Mouse (Mus musculus): ENCODE data around the gene Aebp2. TPM values are rescaled to one million over a fixed set of nuclear protein-coding genes. Genes with fewer than 3 reads are reported as not detected.

Aebp2 gene
- polyA plus RNA-seq, 1 experiment from 2014 or later: 7.3 TPM

DNA sequence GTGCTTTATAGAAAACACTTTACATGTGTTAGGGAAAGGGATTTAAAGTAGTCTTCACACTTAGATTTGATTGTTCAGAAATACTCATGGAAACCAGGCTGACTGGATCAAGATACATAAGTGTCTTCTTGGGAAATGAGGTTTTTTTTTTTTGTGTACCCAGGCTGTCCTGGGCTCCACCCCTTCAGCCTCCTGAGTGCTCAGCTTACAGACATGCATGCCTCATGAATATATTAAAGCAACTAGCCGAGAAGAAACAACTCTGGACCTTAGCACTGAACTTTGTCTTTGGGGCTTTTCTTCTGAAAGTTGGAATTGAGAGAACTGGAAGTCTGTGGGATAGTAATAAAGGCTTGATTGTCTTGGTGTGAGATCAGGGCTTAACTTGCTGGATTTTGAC lies 27.3 kb downstream of the Aebp2 start:
- H3K9me3 ChIP-seq (ENCODE audit: control insufficient read depth, low read length): no peaks in the 10 kb centered on the region
- ATAC-seq (ENCODE audit: low FRiP score, low TSS enrichment) (no peak), DNase-seq (ENCODE audit: low spot score) (no peak)
- H3K9ac ChIP-seq (ENCODE audit: low read length): no peak overlapping the region
- H3K27ac ChIP-seq (replicated peaks): no peak overlapping the region
- 25% methylated on average over 1 of the region's 1 CpGs for WGBS
- H3K4me2 ChIP-seq (replicated peaks; ENCODE audit: low read depth): no peak overlapping the region
- TF ChIP-seq CTCF (IDR thresholded peaks at IDR 0.05; ENCODE audit: low read depth) (no peak), EP300 (optimal IDR thresholded peaks at IDR 0.05) (no peak)
- no peaks in the 10 kb centered on the region for H3K27me3 ChIP-seq (ENCODE audit: control insufficient read depth, insufficient read depth, low read length)
- H3K4me3 ChIP-seq (ENCODE audit: low read depth, low read length): no peak overlapping the region
- no peaks in the 10 kb centered on the region for H3K4me1 ChIP-seq (replicated peaks; ENCODE audit: control insufficient read depth, insufficient read depth)
- H3K36me3 ChIP-seq (ENCODE audit: control insufficient read depth, insufficient read depth, low read length): peaks cover 12% of the 10 kb centered on the region; the same call in 1 of the 2 replicates

- Histone ChIP-seq H3K27me3 (ENCODE audit: control insufficient read depth, insufficient read depth, low read length) (no peaks in the 10 kb centered on the region), H3K4me2 (replicated peaks; ENCODE audit: low read depth) (no peak overlapping the region), H3K9me3 (ENCODE audit: control insufficient read depth, low read length) (no peaks in the 10 kb centered on the region), H3K4me1 (replicated peaks; ENCODE audit: control insufficient read depth, insufficient read depth) (no peaks in the 10 kb centered on the region), H3K27ac (replicated peaks) (no peak overlapping the region), H3K36me3 (ENCODE audit: control insufficient read depth, insufficient read depth, low read length) (peaks cover 8% of the 10 kb centered on the region; the same call in 1 of the 2 replicates), H3K4me3 (ENCODE audit: low read depth, low read length) (no peak overlapping the region), H3K9ac (ENCODE audit: low read length) (no peak overlapping the region)
- TF ChIP-seq CTCF (IDR thresholded peaks at IDR 0.05; ENCODE audit: low read depth) (no peak), EP300 (optimal IDR thresholded peaks at IDR 0.05) (no peak)
- WGBS: 68% methylated on average over 7 of the region's 7 CpGs
- no peak for ATAC-seq (ENCODE audit: low FRiP score, low TSS enrichment)
- DNase-seq (ENCODE audit: low spot score): no peak
Measured at GRCm38 (mm10) chr6:140651923-140652322, 29.5 kb downstream of the Aebp2 start.

- no peaks in the 10 kb centered on the region for H3K9me3 ChIP-seq (ENCODE audit: control insufficient read depth, low read length)
- no peak overlapping the region for H3K9ac ChIP-seq (ENCODE audit: low read length)
- WGBS: 92% methylated on average over 7 of the region's 7 CpGs
- TF ChIP-seq EP300 (optimal IDR thresholded peaks at IDR 0.05) (no peak), CTCF (IDR thresholded peaks at IDR 0.05; ENCODE audit: low read depth) (no peak)
- H3K27me3 ChIP-seq (ENCODE audit: control insufficient read depth, insufficient read depth, low read length): no peaks in the 10 kb centered on the region
- H3K4me3 ChIP-seq (ENCODE audit: low read depth, low read length): no peak overlapping the region
- no peak overlapping the region for H3K4me2 ChIP-seq (replicated peaks; ENCODE audit: low read depth)
- no peak for ATAC-seq (ENCODE audit: low FRiP score, low TSS enrichment)
- no peak for DNase-seq (ENCODE audit: low spot score)
- no peak overlapping the region for H3K27ac ChIP-seq (replicated peaks)
- no peaks in the 10 kb centered on the region for H3K4me1 ChIP-seq (replicated peaks; ENCODE audit: control insufficient read depth, insufficient read depth)
- H3K36me3 ChIP-seq (ENCODE audit: control insufficient read depth, insufficient read depth, low read length): peaks cover 4% of the 10 kb centered on the region; the same call in 1 of the 2 replicates
Measured at GRCm38 (mm10) chr6:140655451-140655850, 33.0 kb downstream of the Aebp2 start.

- Histone ChIP-seq H3K27me3 (ENCODE audit: control insufficient read depth, insufficient read depth, low read length) (no peaks in the 10 kb centered on the region), H3K9ac (ENCODE audit: low read length) (no peak overlapping the region), H3K4me2 (replicated peaks; ENCODE audit: low read depth) (no peak overlapping the region), H3K27ac (replicated peaks) (no peak overlapping the region), H3K4me3 (ENCODE audit: low read depth, low read length) (no peak overlapping the region), H3K4me1 (replicated peaks; ENCODE audit: control insufficient read depth, insufficient read depth) (no peaks in the 10 kb centered on the region), H3K36me3 (ENCODE audit: control insufficient read depth, insufficient read depth, low read length) (peaks cover 4% of the 10 kb centered on the region; the same call in 1 of the 2 replicates), H3K9me3 (ENCODE audit: control insufficient read depth, low read length) (no peaks in the 10 kb centered on the region)
- DNase-seq (ENCODE audit: low spot score): no peak
- TF ChIP-seq EP300 (optimal IDR thresholded peaks at IDR 0.05) (no peak), CTCF (IDR thresholded peaks at IDR 0.05; ENCODE audit: low read depth) (no peak)
- WGBS: 94% methylated on average over 3 of the region's 3 CpGs
- ATAC-seq (ENCODE audit: low FRiP score, low TSS enrichment): no peak
Measured at GRCm38 (mm10) chr6:140656991-140657390, 34.5 kb downstream of the Aebp2 start.

DNA sequence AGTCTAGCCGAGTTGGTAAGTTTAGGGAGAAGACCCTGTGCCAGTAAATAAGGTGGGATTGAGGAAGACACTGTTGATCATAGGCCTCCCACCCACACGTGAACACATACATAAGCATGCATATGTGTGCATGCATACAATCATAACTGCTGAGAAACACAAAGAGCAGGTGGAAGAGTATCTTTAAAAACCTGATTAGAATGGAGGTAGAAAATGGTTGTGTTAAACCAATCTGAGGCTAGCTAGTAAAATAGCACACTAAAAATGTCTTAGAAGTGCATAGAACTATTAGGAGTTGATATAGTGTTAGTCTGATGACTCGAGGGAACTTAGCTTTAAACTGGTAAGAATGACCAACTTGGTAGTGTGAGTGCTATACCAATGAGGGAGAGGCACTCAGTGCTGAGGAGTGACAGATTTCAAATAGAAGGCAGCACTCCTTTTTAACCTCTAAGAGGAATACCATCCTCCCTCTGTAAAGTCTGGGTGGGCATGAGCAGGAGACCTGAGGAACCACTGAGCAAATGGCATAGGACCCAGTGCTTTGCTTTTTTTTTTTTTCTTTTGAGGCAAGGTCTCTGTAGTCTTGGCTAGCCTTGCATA lies 35.6 kb downstream of the Aebp2 start:
- TF ChIP-seq EP300 (optimal IDR thresholded peaks at IDR 0.05) (no peak), CTCF (IDR thresholded peaks at IDR 0.05; ENCODE audit: low read depth) (no peak)
- Histone ChIP-seq H3K36me3 (ENCODE audit: control insufficient read depth, insufficient read depth, low read length) (peaks cover 4% of the 10 kb centered on the region; the same call in 1 of the 2 replicates), H3K4me1 (replicated peaks; ENCODE audit: control insufficient read depth, insufficient read depth) (no peaks in the 10 kb centered on the region), H3K4me3 (ENCODE audit: low read depth, low read length) (no peak overlapping the region), H3K4me2 (replicated peaks; ENCODE audit: low read depth) (no peak overlapping the region), H3K9me3 (ENCODE audit: control insufficient read depth, low read length) (no peaks in the 10 kb centered on the region), H3K27ac (replicated peaks) (no peak overlapping the region), H3K9ac (ENCODE audit: low read length) (no peak overlapping the region), H3K27me3 (ENCODE audit: control insufficient read depth, insufficient read depth, low read length) (no peaks in the 10 kb centered on the region)
- DNase-seq (ENCODE audit: low spot score): no peak
- WGBS: 84% methylated on average over 3 of the region's 3 CpGs
- ATAC-seq (ENCODE audit: low FRiP score, low TSS enrichment): no peak

DNA sequence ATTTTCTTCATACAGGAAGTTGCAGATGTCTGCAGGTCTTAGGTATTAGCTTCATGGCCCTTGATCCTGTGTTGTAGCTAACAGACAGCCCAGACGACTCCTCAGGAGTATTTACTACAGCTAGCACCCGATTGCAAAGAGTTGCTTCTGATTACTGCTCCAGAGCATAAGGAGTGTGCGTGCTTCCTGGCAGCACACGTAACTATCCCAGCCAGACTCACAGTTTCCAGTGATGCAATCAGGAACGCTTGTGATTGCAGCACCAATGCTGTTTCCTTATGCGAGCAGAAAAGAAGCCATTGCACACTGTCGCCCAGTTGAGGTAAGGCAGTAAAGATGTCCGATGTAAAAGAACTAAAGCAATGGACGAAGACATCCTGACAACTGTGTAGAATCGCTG lies 38.6 kb downstream of the Aebp2 start:
- no peak for DNase-seq (ENCODE audit: low spot score)
- Histone ChIP-seq H3K9me3 (ENCODE audit: control insufficient read depth, low read length) (no peaks in the 10 kb centered on the region), H3K27me3 (ENCODE audit: control insufficient read depth, insufficient read depth, low read length) (no peaks in the 10 kb centered on the region), H3K27ac (replicated peaks) (no peak overlapping the region), H3K4me1 (replicated peaks; ENCODE audit: control insufficient read depth, insufficient read depth) (no peaks in the 10 kb centered on the region), H3K4me2 (replicated peaks; ENCODE audit: low read depth) (no peak overlapping the region), H3K4me3 (ENCODE audit: low read depth, low read length) (no peak overlapping the region), H3K9ac (ENCODE audit: low read length) (no peak overlapping the region), H3K36me3 (ENCODE audit: control insufficient read depth, insufficient read depth, low read length) (no peaks in the 10 kb centered on the region; the same call in 1 of the 2 replicates)
- TF ChIP-seq EP300 (optimal IDR thresholded peaks at IDR 0.05) (no peak), CTCF (IDR thresholded peaks at IDR 0.05; ENCODE audit: low read depth) (no peak)
- whole genome bisulfite sequencing: 78% methylated on average over 10 of the region's 10 CpGs
- no peak for ATAC-seq (ENCODE audit: low FRiP score, low TSS enrichment)

Measured in stomach, postnatal 0 days (tissue).